Mouse (Mus musculus) cerebellum, adult 2 months (tissue): ENCODE results near the gene Dhx58.

Experiments used
- CTCF ChIP-seq: fragments of 200-500 bp; IDR thresholded peaks from 2 replicates; pipeline ENCODE4 v1.5.1; 2011; ENCODE audit warnings: low read depth, mild to moderate bottlenecking, control low read depth, low read length, moderate library complexity, borderline replicate concordance; ENCODE audit not compliant: insufficient read depth
- POLR2A ChIP-seq: fragments of 200-500 bp; IDR thresholded peaks from 2 replicates; pipeline ENCODE4 v1.6.1; 2011; ENCODE audit warnings: low read length, control low read depth, borderline replicate concordance; ENCODE audit not compliant: insufficient read depth

DNA sequence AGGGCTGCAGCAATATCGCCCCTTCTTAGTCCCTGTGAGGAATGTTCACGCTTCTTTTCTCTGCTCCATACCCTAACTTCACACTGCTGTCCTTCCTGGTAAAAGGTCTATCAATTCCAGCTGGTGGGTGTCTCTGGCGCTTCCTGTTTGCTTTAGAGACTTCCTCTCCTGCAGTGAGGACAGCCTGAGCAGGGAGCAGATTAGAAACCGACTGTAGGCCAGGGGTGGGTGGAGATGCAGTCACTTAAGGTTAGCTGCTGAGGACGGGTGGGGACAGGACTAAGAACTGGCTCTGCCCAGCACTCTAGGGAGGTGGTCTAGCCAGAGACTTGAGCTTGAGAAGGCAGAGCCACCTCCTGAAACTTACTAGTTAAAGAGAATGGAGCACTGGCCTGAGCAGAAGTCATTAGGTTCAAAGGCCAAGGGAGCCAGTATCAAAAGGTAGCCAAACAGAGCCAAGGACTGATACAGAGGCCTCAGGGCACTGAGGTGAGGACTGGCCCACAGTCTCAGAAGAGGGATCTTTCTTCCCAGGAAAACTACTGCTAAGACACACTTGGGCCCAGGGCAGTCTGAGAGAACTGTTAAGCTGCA is 20.9 kb upstream of the Dhx58 start:
- TF ChIP-seq CTCF (no peak), POLR2A (no peak)
